Mouse (Mus musculus) ovary, postnatal 10 days (tissue): ENCODE measurements around the gene Odf3l1.
"Not testable (repeated sequence)": the region's sequence is repeated elsewhere in the genome, so short reads cannot be mapped to it uniquely, and the experiment has no call there.

Experiments used
- DNase-seq: peaks from one replicate; pipeline ENCODE4 v3.0.0; 2022; ENCODE audit warnings: low spot score

The Odf3l1 gene

DNA sequence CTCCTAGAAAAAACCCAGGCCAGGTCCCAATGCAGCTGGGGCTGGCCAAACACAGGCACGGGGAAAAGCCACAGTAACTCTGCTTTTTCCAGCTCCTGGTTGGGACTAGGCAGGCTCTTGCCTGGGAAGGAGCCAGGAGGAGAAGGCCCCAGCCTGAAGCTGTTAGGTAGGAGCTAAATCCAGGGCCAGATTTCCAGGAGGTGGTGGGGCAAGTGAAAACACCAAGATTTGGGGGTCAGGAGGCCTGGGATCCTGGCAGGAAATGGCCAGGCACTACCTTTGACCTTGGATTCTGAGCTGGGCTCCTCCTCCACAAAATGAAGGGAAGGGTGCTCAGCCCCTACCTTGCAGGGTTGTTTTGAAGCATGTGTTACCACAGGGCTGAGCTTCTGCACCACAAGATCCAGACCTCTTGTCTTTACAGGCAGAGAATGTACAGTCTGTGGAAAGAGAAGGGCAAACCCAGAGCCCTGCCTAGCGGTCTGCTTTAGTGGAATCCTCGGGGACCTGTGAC, at the start of gene Odf3l1:
Odf3l1 (minus strand) TSS at position 464 of the 514 bp plus-strand sequence.
- no peak for DNase-seq

GRCm38 (mm10) chr9:56913991-56914390, 49.5 kb upstream of the Odf3l1 start:
- no peak for DNase-seq

- no peak for DNase-seq
Observed at GRCm38 (mm10) chr9:56911017-56911416, 46.5 kb upstream of the Odf3l1 start.

GRCm38 (mm10) chr9:56909991-56910390, 45.5 kb upstream of the Odf3l1 start:
- not testable (repeated sequence) for DNase-seq

DNA sequence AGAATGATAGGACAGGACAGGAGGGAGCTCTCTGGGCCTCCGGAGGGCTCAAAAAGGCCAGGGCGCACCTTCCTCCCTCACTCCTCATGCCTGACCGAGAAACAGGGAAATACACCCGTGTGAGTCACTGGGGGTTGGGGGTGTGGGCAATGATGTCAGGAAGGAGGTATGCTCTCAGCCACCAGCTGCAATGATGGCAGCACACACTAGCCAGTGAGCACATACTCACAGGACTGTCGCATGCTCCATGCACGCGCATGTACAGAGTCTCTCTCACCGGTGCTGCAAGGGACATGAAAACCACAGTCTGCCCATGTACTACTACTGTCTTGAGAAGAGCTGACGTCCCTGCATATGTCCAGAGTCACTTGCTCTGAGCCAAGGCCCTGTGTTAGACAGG, 43.1 kb upstream of the Odf3l1 start:
- DNase-seq, result no peak

GRCm38 (mm10) chr9:56903662-56904061, 39.2 kb upstream of the Odf3l1 start:
- no peak for DNase-seq

- no peak for DNase-seq
Observed at GRCm38 (mm10) chr9:56901187-56901586, 36.7 kb upstream of the Odf3l1 start.

DNA sequence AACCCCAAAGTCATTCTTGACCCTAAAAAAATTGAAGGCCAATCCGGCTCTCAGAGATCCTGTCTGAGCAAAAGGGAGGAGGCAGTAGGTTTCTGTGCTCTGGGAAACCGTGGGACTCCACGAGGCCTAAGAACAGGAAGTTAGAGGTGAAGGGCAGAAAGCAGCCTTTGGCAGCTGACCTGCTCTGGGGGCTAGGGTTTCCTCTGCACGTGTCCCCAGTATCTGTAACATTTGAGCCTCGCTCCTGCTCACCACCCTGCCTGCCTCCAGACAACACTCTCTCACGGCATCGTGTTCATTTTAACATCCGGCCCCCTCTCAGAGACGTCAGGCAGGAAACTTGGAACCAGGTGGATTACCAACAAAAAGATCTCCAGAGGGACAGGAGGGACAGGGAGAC, 36.1 kb upstream of the Odf3l1 start:
- no peak for DNase-seq

DNA sequence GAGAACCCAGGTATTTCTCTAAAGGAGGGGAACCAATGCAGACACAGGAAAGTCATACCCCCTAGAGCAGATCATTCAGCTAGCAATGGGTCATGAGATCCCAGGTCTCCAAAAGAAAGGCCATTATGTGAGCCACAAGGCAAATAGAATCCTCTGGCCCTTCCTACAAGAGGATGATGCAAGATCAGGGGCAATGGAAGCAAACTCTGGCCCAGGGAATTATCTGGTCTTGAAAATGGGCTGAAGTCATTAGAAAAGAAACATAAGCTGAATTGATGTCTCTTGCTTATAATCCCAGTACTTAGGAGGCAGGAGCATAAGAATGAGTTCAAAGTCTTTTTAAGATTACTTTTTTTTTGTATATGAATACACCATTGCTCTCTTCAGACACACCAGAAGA, 35.6 kb upstream of the Odf3l1 start:
- no peak for DNase-seq

DNA sequence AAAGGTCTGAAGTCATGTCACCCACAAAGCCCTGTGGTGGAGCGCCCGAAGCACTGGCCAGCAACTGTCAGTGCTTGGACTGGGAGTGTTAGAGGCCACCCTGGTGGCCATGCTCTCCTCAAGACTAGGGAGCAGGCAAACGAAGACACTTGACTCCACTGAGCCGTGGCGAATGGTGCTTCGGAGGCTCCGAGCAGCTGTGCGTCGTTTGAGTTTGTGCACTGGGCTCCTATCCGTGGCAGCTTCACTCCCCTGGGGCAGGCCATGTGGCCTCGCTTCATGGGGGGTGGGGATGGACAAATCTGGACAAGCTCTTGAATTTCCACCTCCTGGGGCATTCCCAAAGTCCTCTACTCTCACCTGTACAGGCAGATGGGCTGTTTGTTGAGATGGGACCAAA, 34.9 kb upstream of the Odf3l1 start:
- DNase-seq, result no peak

- DNase-seq, result no peak
Observed at GRCm38 (mm10) chr9:56896779-56897178, 32.3 kb upstream of the Odf3l1 start.

- no peak for DNase-seq
Observed at GRCm38 (mm10) chr9:56894006-56894405, 29.5 kb upstream of the Odf3l1 start.

DNA sequence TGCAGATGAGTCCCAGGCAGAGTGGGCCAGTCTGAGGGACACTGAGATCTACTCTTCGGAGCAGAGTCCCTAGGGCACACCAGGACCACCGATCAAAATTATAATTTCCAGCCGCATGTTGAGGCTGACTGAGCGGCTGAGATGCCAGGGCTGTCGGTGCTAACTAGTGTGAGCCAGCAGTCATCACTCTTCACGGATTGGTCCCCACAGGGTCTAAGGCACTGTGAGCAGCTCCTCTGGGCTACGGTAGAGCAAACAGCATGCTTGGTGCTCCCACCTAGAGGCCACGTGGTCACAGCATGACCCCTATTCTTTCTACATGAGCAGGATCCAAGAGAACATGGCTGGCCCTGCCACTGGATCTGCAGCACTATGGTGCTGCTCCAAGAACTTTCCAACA, 28.8 kb upstream of the Odf3l1 start:
- DNase-seq, result no peak

GRCm38 (mm10) chr9:56892111-56892510, 27.6 kb upstream of the Odf3l1 start:
- DNase-seq, result no peak

DNA sequence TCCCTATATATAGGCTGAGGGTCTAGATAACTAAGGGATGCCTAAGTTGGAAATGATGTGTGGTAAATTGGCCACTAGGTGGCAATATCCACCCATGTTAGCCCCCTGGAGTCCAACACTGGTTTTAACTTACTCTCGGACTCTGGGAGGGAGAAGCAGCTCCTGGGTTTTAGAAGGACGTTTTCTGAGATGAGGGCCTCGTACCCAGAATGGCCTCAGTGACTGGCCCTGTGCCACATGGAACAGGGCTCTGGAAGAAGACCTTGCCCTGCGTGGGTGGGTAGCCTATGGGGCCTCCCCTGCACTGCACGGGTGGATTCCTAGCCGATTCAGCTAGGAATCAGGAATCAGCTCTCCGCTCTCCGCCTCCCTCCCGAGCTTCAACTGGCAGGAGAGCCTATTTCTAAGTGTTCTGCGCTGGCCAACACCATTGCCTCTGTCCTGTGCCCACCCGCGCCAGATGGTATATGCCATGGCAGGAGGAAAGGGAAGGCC, 27.1 kb upstream of the Odf3l1 start:
- peak; percentile 36 for DNase-seq

GRCm38 (mm10) chr9:56890522-56891250, 26.2 kb upstream of the Odf3l1 start:
- no peak for DNase-seq

DNA sequence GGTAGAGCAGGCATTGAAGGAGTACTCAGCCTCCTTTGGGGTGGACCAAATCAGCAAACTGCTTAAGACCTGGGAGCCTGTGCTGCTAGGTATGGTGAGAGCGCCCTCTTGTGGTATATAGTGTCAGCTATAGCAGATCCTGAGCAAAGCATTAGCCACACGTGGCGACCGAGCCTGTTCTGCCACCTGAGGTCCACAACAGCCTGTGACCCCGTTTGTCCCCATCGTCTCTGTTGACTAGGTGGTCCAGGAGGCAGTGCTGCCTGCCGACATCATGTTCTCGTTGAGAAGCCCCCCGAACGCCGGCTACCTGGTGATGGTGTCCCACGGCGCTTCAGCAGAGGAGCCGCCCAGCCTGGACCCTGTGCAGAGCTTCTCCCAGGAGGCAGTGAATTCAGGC, 25.3 kb upstream of the Odf3l1 start:
- no peak for DNase-seq

DNA sequence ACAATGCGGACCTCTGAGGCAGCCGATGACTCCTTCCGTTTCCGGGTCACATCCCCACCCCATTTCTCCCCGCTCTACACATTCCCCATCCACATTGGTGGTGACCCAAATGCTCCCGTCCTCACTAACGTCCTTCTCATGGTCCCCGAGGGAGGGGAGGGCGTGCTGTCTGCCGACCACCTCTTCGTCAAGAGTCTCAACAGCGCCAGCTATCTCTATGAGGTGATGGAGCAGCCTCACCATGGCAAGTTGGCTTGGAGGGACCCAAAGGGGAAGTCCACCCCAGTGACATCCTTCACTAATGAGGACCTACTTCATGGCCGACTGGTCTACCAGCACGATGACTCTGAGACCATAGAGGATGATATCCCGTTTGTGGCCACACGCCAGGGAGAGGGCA, 23.1 kb upstream of the Odf3l1 start:
- DNase-seq, result no peak

- no peak for DNase-seq
Observed at GRCm38 (mm10) chr9:56886601-56887000, 22.1 kb upstream of the Odf3l1 start.

DNA sequence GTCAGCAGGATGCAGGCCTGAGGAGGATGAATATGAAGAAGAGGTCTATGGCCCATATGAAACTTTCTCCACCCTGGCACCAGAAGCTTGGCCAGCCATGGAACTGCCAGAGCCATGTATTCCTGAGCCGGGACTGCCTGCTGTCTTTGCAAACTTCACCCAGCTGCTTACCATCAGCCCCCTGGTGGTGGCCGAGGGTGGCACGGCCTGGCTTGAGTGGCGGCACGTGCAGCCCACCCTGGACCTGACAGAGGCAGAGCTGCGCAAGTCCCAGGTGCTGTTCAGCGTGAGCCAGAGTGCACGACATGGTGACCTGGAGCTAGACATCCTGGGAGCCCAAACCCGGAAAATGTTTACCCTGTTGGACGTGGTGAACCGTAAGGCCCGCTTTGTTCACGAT, 21.6 kb upstream of the Odf3l1 start:
- DNase-seq, result no peak

DNA sequence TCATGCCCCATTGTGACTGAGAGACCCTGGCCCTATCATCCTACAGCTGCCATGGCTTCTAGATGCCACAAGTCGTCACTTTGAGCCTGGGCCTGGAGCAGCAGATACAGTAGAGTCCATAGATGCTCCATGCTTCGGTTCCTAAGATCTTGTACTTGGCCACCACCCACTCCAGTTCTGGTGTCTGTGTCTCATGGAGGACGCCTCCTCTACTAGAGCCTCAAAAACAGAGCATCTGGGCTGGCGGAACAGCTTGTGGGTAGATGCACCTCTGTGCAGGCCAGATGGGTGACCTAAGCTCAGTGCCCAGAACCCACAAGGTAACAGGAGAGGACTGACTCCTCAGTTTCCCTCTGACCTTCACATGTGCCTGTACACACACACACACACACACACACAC, 19.8 kb upstream of the Odf3l1 start:
- no peak for DNase-seq

DNA sequence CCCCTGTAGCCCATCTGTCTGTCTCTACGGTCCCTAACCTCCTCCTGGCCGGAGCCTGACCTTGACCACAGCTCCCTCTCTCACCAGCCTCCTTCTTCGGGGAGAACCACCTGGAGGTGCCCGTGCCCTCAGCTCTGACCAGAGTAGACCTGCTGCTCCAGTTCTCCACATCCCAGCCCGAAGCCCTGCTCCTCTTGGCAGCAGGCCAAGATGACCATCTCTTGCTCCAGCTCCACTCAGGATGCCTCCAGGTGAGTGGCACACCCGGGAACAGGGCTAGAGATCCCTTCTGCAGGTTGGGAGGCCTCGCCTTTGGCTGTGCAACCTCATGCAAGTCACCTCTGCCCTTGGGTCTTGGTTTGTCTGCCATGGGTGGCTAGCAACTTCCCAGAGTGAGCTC, 19.0 kb upstream of the Odf3l1 start:
- DNase-seq, result no peak

DNA sequence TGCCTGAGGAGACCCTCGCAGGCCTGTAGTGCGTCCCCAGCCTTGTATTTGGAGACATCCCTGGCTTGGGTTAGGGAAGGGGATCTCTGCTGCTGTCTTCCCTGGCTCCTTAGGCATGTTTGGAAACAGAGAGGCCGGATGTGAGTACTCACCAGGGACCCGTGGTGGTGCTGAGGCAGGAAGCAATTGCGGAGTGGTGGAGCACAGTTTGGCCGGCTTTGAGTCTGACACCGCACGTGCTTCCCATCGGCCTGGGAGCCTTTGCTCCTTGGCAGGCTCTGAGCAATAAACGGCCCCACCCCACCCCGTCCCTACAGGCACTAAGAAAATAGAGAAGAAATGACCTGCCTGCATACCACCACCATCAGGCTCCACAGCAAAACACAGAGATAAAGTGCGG, 18.3 kb upstream of the Odf3l1 start:
- DNase-seq, result no peak

- DNase-seq, result no peak
Observed at GRCm38 (mm10) chr9:56882283-56882682, 17.8 kb upstream of the Odf3l1 start.
